Mouse (Mus musculus): Measurements from ENCODE around the gene Dtx2. TPM values are rescaled to one million over a fixed set of nuclear protein-coding genes. Genes with fewer than 3 reads are reported as not detected.
A peak's percentile ranks its signal among the peaks of the same experiment; 100 is the strongest.

Dtx2 gene
- total and polyA plus RNA-seq, 3 experiments: 16.0 to 43.7 (median 20.4) TPM

DNA sequence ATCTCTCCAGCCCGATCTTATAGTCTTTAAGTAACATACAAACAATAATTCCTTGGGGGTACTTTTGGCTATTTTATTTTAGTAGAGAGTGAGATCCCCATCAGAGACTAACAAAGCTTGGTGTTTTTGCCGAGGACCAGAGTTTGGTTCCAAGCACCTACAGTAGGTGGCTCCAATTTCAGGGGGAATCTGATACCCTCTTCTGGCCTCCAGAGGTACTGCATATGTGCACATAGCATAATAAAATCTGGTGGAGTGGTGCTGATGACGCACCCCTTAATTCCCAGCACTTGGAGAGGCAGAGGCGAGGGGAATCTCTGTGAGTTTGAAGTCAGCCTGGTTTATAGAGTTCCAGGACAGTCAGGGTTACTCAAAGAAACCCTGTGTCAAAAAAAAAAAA, 87.7 kb downstream of the Dtx2 start:
- in situ Hi-C loops (cut with MboI; ENCODE audit: low pct_ligation_motif_present, low pct_unique_long_range_greater_than_20kb, low sequenced_read_pairs): loop anchor here (5.0 kb wide), 1 partner anchor 55 kb away; the partner anchor contains the start of genes Alkbh4 and Lrwd1

More for the DNA sequence above, 87.7 kb downstream of the Dtx2 start:
- Histone ChIP-seq H3K4me1 (ENCODE audit: control insufficient read depth in 1 of 2, insufficient read depth in 2 of 2) (peaks cover 3 to 21% of the 10 kb centered on the region in 2 experiments; a peak in 2 of 4 replicates), H3K9me3 (replicated peaks; ENCODE audit: low read length) (peaks cover 5% of the 10 kb centered on the region), H3K4me3 (replicated peaks in 1 of 3; ENCODE audit: low read depth in 2 of 3, low read length in 2 of 3, poor library complexity in 1 of 3) (no peak overlapping the region), H3K9ac (ENCODE audit: insufficient read depth, low read depth) (no peak overlapping the region), H3K79me2 (replicated peaks; ENCODE audit: control insufficient read depth, extremely low read depth, insufficient read depth, poor library complexity, severe bottlenecking) (no peaks in the 10 kb centered on the region), H3K27me3 (replicated peaks) (peaks cover 69% of the 10 kb centered on the region), H3K36me3 (replicated peaks in 1 of 2; ENCODE audit: control insufficient read depth in 1 of 2, insufficient read depth in 1 of 2, low read length in 1 of 2) (no peaks in the 10 kb centered on the region), H3K4me2 (ENCODE audit: insufficient read depth, low read depth, poor library complexity, severe bottlenecking) (no peak overlapping the region), H3K27ac (ENCODE audit: insufficient read depth, low read depth) (no peak overlapping the region)
- dilution Hi-C loops (cut with MboI; ENCODE audit: extremely low pct_ligation_motif_present, extremely low pct_unique_long_range_greater_than_20kb, low sequenced_read_pairs): no loop called here
- DNase-seq (ENCODE audit: extremely low read depth): no peak
- TF ChIP-seq RCOR1 (conservative IDR thresholded peaks at IDR 0.05; ENCODE audit: low read depth, low read length) (no peak), ZNF384 (IDR thresholded peaks at IDR 0.05; ENCODE audit: low read depth, low read length) (no peak), SMC3 (IDR thresholded peaks at IDR 0.05; ENCODE audit: low read depth, low read length) (0 out of 2 replicates have a peak, but pooled peaks have one; percentile 10), ETS1 (conservative IDR thresholded peaks at IDR 0.05; ENCODE audit: low read depth, low read length) (no peak), ZC3H11A (IDR thresholded peaks at IDR 0.05; ENCODE audit: low read depth, low read length) (no peak), CTCF (conservative IDR thresholded peaks at IDR 0.05 in 1 of 2, IDR thresholded peaks at IDR 0.05 in 1 of 2; ENCODE audit: low read depth in 2 of 2, low read length in 2 of 2) (peak; percentile 18 to 49; a peak in 2 of 4 replicates)

Other genes with a start within 250 kb of the Dtx2 start
- not detected in 2 replicates for gene Styxl1, start 216.4 kb upstream of the Dtx2 start, total RNA-seq (2012; rRNA removed)
- not detected in 2 replicates for gene Styxl1, start 216.4 kb upstream of the Dtx2 start, total RNA-seq (2014; rRNA removed)
- gene Styxl1, start 216.4 kb upstream of the Dtx2 start, polyA plus RNA-seq (2012; ENCODE audit: insufficient read length, low read depth): not detected in 2 replicates
- gene Mdh2, start 216.3 kb upstream of the Dtx2 start, total RNA-seq (2012; rRNA removed): 152 and 163 TPM in 2 replicates
- 119 and 133 TPM in 2 replicates for gene Mdh2, start 216.3 kb upstream of the Dtx2 start, total RNA-seq (2014; rRNA removed)
- 489 and 569 TPM in 2 replicates for gene Mdh2, start 216.3 kb upstream of the Dtx2 start, polyA plus RNA-seq (2012; ENCODE audit: insufficient read length, low read depth)
- gene Srrm3, start 187.9 kb upstream of the Dtx2 start, total RNA-seq (2012; rRNA removed): not detected in 2 replicates
- not detected in 2 replicates for gene Srrm3, start 187.9 kb upstream of the Dtx2 start, total RNA-seq (2014; rRNA removed)
- not detected in 2 replicates for gene Srrm3, start 187.9 kb upstream of the Dtx2 start, polyA plus RNA-seq (2012; ENCODE audit: insufficient read length, low read depth)
- gene Hspb1, start 106.9 kb upstream of the Dtx2 start, total RNA-seq (2012; rRNA removed): 0.97 and 1.1 TPM in 2 replicates
- gene Hspb1, start 106.9 kb upstream of the Dtx2 start, total RNA-seq (2014; rRNA removed): 1.7 and 2.6 TPM in 2 replicates
- 3.6 and 3.8 TPM in 2 replicates for gene Hspb1, start 106.9 kb upstream of the Dtx2 start, polyA plus RNA-seq (2012; ENCODE audit: insufficient read length, low read depth)
- gene Ywhag, start 60.2 kb upstream of the Dtx2 start, total RNA-seq (2012; rRNA removed): 77.3 and 89.2 TPM in 2 replicates
- gene Ywhag, start 60.2 kb upstream of the Dtx2 start, total RNA-seq (2014; rRNA removed): 46.4 and 55.3 TPM in 2 replicates
- 233 and 239 TPM in 2 replicates for gene Ywhag, start 60.2 kb upstream of the Dtx2 start, polyA plus RNA-seq (2012; ENCODE audit: insufficient read length, low read depth)
- 1.7 and 2.0 TPM in 2 replicates for gene Ssc4d, start 20.3 kb upstream of the Dtx2 start, total RNA-seq (2012; rRNA removed)
- gene Ssc4d, start 20.3 kb upstream of the Dtx2 start, total RNA-seq (2014; rRNA removed): 1.8 and 2.9 TPM in 2 replicates
- gene Ssc4d, start 20.3 kb upstream of the Dtx2 start, polyA plus RNA-seq (2012; ENCODE audit: insufficient read length, low read depth): 1.8 and 1.9 TPM in 2 replicates
- gene Zp3, start 14.7 kb upstream of the Dtx2 start, total RNA-seq (2012; rRNA removed): 0.13 TPM in 1 of 2 replicates, not detected in the other
- not detected in 2 replicates for gene Zp3, start 14.7 kb upstream of the Dtx2 start, total RNA-seq (2014; rRNA removed)
- gene Zp3, start 14.7 kb upstream of the Dtx2 start, polyA plus RNA-seq (2012; ENCODE audit: insufficient read length, low read depth): not detected in 2 replicates
- not detected in 2 replicates for gene Upk3b, start 43.7 kb downstream of the Dtx2 start, total RNA-seq (2012; rRNA removed)
- gene Upk3b, start 43.7 kb downstream of the Dtx2 start, total RNA-seq (2014; rRNA removed): not detected in 2 replicates
- 0.09 TPM in 1 of 2 replicates, not detected in the other for gene Upk3b, start 43.7 kb downstream of the Dtx2 start, polyA plus RNA-seq (2012; ENCODE audit: insufficient read length, low read depth)
- gene Upk3bl, start 59.7 kb downstream of the Dtx2 start, total RNA-seq (2012; rRNA removed): not detected in 2 replicates
- gene Upk3bl, start 59.7 kb downstream of the Dtx2 start, total RNA-seq (2014; rRNA removed): not detected in 2 replicates
- gene Upk3bl, start 59.7 kb downstream of the Dtx2 start, polyA plus RNA-seq (2012; ENCODE audit: insufficient read length, low read depth): not detected in 2 replicates
- 0.29 and 1.3 TPM in 2 replicates for gene Rasa4, start 89.1 kb downstream of the Dtx2 start, total RNA-seq (2012; rRNA removed)
- gene Rasa4, start 89.1 kb downstream of the Dtx2 start, total RNA-seq (2014; rRNA removed): 0.07 and 0.28 TPM in 2 replicates
- gene Rasa4, start 89.1 kb downstream of the Dtx2 start, polyA plus RNA-seq (2012; ENCODE audit: insufficient read length, low read depth): 0.11 and 0.16 TPM in 2 replicates
- 137 and 186 TPM in 2 replicates for gene Polr2j, start 121.8 kb downstream of the Dtx2 start, total RNA-seq (2012; rRNA removed)
- gene Polr2j, start 121.8 kb downstream of the Dtx2 start, total RNA-seq (2014; rRNA removed): 160 and 178 TPM in 2 replicates
- 117 and 121 TPM in 2 replicates for gene Polr2j, start 121.8 kb downstream of the Dtx2 start, polyA plus RNA-seq (2012; ENCODE audit: insufficient read length, low read depth)
- 58.9 and 62.1 TPM in 2 replicates for gene Lrwd1, start 141.3 kb downstream of the Dtx2 start, total RNA-seq (2012; rRNA removed)
- 49.6 and 54.3 TPM in 2 replicates for gene Lrwd1, start 141.3 kb downstream of the Dtx2 start, total RNA-seq (2014; rRNA removed)
- gene Lrwd1, start 141.3 kb downstream of the Dtx2 start, polyA plus RNA-seq (2012; ENCODE audit: insufficient read length, low read depth): 52.2 and 65.9 TPM in 2 replicates
- 12.9 and 15.7 TPM in 2 replicates for gene Alkbh4, start 141.3 kb downstream of the Dtx2 start, total RNA-seq (2012; rRNA removed)
- 10.2 and 12.2 TPM in 2 replicates for gene Alkbh4, start 141.3 kb downstream of the Dtx2 start, total RNA-seq (2014; rRNA removed)
- gene Alkbh4, start 141.3 kb downstream of the Dtx2 start, polyA plus RNA-seq (2012; ENCODE audit: insufficient read length, low read depth): 12.0 and 15.9 TPM in 2 replicates
- gene Orai2, start 175.9 kb downstream of the Dtx2 start, total RNA-seq (2012; rRNA removed): 7.3 and 8.8 TPM in 2 replicates
- gene Orai2, start 175.9 kb downstream of the Dtx2 start, total RNA-seq (2014; rRNA removed): 6.4 and 7.3 TPM in 2 replicates
- 7.4 TPM in 2 replicates for gene Orai2, start 175.9 kb downstream of the Dtx2 start, polyA plus RNA-seq (2012; ENCODE audit: insufficient read length, low read depth)
- 45.5 and 59.1 TPM in 2 replicates for gene Prkrip1, start 204.2 kb downstream of the Dtx2 start, total RNA-seq (2012; rRNA removed)
- 43.7 and 47.7 TPM in 2 replicates for gene Prkrip1, start 204.2 kb downstream of the Dtx2 start, total RNA-seq (2014; rRNA removed)
- gene Prkrip1, start 204.2 kb downstream of the Dtx2 start, polyA plus RNA-seq (2012; ENCODE audit: insufficient read length, low read depth): 94.8 and 117 TPM in 2 replicates

Measured in CH12.LX (cell line).